Mouse (Mus musculus): ENCODE data around the gene Bin2. TPM values are rescaled to one million over a fixed set of nuclear protein-coding genes. Genes with fewer than 3 reads are reported as not detected.
A peak's percentile ranks its signal among the peaks of the same experiment; 100 is the strongest.

Bin2 gene
- polyA plus RNA-seq, 1 experiment from 2014 or later, result 6.3 TPM

DNA sequence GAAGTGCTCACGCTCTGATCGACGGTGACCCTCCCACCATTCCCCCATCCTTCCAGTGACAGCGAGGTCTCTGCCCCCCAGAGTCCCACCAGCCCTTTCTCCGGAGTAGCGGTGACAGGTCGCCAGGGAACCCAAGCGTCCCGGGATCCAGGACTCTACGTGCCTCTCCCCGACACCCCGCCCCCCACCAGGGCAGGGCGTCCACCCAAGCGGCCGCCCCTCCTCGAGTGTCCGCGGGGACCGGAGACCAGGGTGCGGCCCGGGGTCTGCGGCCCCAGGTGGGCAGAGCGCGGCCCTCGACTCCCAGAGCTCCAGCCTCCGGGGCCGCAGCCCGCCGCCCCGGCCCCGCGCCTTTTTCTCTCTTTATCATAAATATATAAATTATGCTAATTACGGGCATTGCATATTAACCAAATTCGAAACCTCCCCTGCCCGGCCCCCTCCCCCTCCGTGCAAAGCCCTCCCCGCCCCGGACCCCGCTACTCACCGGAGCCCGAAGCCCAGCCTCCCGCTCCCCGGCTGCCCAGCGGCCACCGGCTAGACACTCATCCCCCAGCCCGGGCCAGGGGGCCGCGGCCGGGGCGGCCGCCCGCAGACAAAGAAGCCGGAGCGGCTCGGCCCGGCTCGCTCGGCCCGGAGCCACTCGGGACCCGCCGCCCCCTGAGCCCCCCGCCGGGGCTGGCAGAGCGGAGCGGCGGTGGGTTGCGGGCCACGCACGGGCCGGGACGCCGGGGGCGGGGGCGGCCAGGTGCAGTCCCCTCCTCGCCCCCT, 69.9 kb downstream of the Bin2 start, which contains the start of gene Pou6f1:
Pou6f1 (minus strand) TSS at position 709 of the 771 bp plus-strand sequence.
- 1% methylated on average over 66 of the region's 76 CpGs for WGBS
- Histone ChIP-seq H3K4me1 (ENCODE audit: control insufficient read depth, insufficient read depth, low read length) (peaks cover 11% of the 10 kb centered on the region), H3K36me3 (ENCODE audit: control insufficient read depth, insufficient read depth, low read length) (no peaks in the 10 kb centered on the region), H3K9me3 (replicated peaks; ENCODE audit: control insufficient read depth, low read length) (no peaks in the 10 kb centered on the region), H3K4me3 (replicated peaks; ENCODE audit: low read length) (peak within 1 kb of the TSS; percentile 86), H3K27me3 (ENCODE audit: control insufficient read depth, insufficient read depth, low read length) (peaks cover 10% of the 10 kb centered on the region), H3K9ac (ENCODE audit: low read length) (peak within 1 kb of the TSS; percentile 91), H3K27ac (ENCODE audit: low read length) (peak within 1 kb of the TSS; percentile 46; the same call in 1 of the 2 replicates), H3K4me2 (ENCODE audit: low read depth, low read length) (peak within 1 kb of the TSS; percentile 99)
- peak; percentile 63; the same call in 1 of the 2 replicates for ATAC-seq (ENCODE audit: insufficient read depth, low FRiP score)

DNA sequence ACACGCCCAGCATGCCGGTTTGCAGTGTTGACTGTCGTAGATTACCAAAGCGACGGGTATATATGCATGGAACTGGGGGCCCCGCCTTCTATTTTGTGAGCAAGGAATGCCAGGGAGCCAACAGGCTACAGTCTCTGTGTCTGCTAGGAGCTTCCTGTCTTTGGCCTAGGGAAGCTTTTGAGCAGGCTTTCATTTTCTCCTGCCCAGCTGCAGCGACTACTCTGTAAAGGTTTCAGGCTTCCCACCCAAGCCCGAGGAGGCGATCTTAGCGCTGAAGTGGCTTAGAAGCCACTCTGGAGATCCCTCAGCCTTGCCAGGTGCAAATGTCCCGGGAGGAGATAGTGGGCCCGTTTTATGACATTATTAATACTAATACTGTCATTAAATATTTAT, 70.5 kb downstream of the Bin2 start:
- peak overlapping the region; percentile 86 for H3K4me3 ChIP-seq (replicated peaks; ENCODE audit: low read length)
- H3K27ac ChIP-seq (ENCODE audit: low read length), result peak overlapping the region; percentile 27; the same call in 1 of the 2 replicates
- H3K27me3 ChIP-seq (ENCODE audit: control insufficient read depth, insufficient read depth, low read length), result peaks cover 10% of the 10 kb centered on the region
- peak overlapping the region; percentile 99 for H3K4me2 ChIP-seq (ENCODE audit: low read depth, low read length)
- H3K4me1 ChIP-seq (ENCODE audit: control insufficient read depth, insufficient read depth, low read length), result peaks cover 11% of the 10 kb centered on the region
- WGBS, result 2% methylated on average over 12 of the region's 12 CpGs
- no peaks in the 10 kb centered on the region for H3K9me3 ChIP-seq (replicated peaks; ENCODE audit: control insufficient read depth, low read length)
- peak overlapping the region; percentile 91 for H3K9ac ChIP-seq (ENCODE audit: low read length)
- no peaks in the 10 kb centered on the region for H3K36me3 ChIP-seq (ENCODE audit: control insufficient read depth, insufficient read depth, low read length)
- peak; percentile 45; the same call in 1 of the 2 replicates for ATAC-seq (ENCODE audit: insufficient read depth, low FRiP score)

DNA sequence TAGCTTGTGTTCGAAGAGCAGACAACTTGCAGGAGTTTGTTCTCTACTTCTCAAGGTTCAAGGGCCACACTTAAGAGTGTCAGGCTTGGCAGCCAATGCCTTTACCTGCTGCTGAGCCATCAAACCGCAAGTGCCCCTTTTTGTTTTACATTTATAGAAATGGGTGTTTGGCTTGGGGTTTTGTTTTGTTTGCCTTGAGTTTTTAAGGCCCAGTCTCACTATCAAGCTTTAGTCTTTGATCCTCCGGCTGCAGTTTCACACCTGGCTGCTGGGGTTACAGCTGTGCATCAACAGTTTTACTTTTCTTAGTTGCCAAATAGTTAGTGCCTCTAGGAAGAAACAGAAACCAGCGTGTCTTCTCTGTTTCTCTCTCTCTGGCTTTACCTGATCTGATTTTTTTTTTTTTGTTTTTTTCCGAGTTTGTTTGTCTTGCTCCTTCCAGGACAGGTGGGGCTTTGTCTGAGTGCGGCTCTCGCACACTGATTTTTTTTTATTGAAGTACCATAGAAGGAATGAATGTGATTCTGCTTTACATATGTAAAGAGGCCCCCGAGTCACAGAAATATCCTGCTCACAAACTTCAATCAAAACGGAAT, 71.0 kb downstream of the Bin2 start:
- Histone ChIP-seq H3K9ac (ENCODE audit: low read length) (peak overlapping the region; percentile 91), H3K4me2 (ENCODE audit: low read depth, low read length) (peak overlapping the region; percentile 99), H3K9me3 (replicated peaks; ENCODE audit: control insufficient read depth, low read length) (no peaks in the 10 kb centered on the region), H3K27ac (ENCODE audit: low read length) (no peak overlapping the region), H3K4me3 (replicated peaks; ENCODE audit: low read length) (peak overlapping the region; percentile 86), H3K4me1 (ENCODE audit: control insufficient read depth, insufficient read depth, low read length) (peaks cover 11% of the 10 kb centered on the region), H3K36me3 (ENCODE audit: control insufficient read depth, insufficient read depth, low read length) (no peaks in the 10 kb centered on the region), H3K27me3 (ENCODE audit: control insufficient read depth, insufficient read depth, low read length) (peaks cover 10% of the 10 kb centered on the region)
- WGBS, result 23% methylated on average over 9 of the region's 9 CpGs
- no peak for ATAC-seq (ENCODE audit: insufficient read depth, low FRiP score)

DNA sequence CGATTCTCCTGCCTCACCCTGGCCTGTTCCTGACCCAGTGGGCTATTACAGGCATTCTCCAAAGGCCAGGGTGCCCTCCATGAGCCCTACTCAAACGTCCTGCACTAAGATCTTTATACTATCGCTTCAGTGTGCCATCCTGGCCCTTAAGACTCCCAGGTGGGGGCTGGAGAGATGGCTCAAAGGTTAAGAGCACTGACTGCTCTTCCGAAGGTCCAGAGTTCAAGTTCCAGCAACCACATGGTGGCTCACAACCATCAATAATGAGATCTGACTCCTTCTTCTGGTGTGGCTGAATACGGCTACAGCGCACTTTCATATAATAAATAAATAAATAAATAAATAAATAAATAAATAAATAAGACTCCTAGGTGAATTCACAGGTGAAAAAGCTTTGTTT, 76.5 kb downstream of the Bin2 start:
- WGBS, result 75% methylated on average over 6 of the region's 6 CpGs
- no peak for ATAC-seq (ENCODE audit: insufficient read depth, low FRiP score)
- Histone ChIP-seq H3K9me3 (replicated peaks; ENCODE audit: control insufficient read depth, low read length) (no peaks in the 10 kb centered on the region), H3K27me3 (ENCODE audit: control insufficient read depth, insufficient read depth, low read length) (no peaks in the 10 kb centered on the region), H3K27ac (ENCODE audit: low read length) (no peak overlapping the region), H3K4me1 (ENCODE audit: control insufficient read depth, insufficient read depth, low read length) (no peaks in the 10 kb centered on the region), H3K9ac (ENCODE audit: low read length) (no peak overlapping the region), H3K4me2 (ENCODE audit: low read depth, low read length) (no peak overlapping the region), H3K36me3 (ENCODE audit: control insufficient read depth, insufficient read depth, low read length) (no peaks in the 10 kb centered on the region), H3K4me3 (replicated peaks; ENCODE audit: low read length) (no peak overlapping the region)

Small RNA genes lying within 50 kb of the gene (microRNA-seq; reads per million reads assigned to microRNA genes)
- not detected for gene Mir6961

Other genes with a start within 250 kb of the Bin2 start
- 0.13 TPM in 1 of 2 replicates, not detected in the other for gene Gm5475, start 247.4 kb downstream of the Bin2 start, polyA plus RNA-seq (2015; fragmentation: Nextera tagmentation; extraction: Ambion mirVana)
- 27.0 and 28.3 TPM in 2 replicates for gene Slc11a2, start 244.5 kb downstream of the Bin2 start, polyA plus RNA-seq (2015; fragmentation: Nextera tagmentation; extraction: Ambion mirVana)
- 25.8 and 26.7 TPM in 2 replicates for gene Letmd1, start 200.5 kb downstream of the Bin2 start, polyA plus RNA-seq (2015; fragmentation: Nextera tagmentation; extraction: Ambion mirVana)
- gene Csrnp2, start 174.1 kb downstream of the Bin2 start, polyA plus RNA-seq (2015; fragmentation: Nextera tagmentation; extraction: Ambion mirVana), result 6.7 and 7.3 TPM in 2 replicates
- 20.0 and 21.3 TPM in 2 replicates for gene Tfcp2, start 117.5 kb downstream of the Bin2 start, polyA plus RNA-seq (2015; fragmentation: Nextera tagmentation; extraction: Ambion mirVana)
- 3.5 and 5.3 TPM in 2 replicates for gene Pou6f1, start 69.6 kb downstream of the Bin2 start, polyA plus RNA-seq (2015; fragmentation: Nextera tagmentation; extraction: Ambion mirVana)
- gene Dazap2, start 54.2 kb downstream of the Bin2 start, polyA plus RNA-seq (2015; fragmentation: Nextera tagmentation; extraction: Ambion mirVana), result 194 and 213 TPM in 2 replicates
- 40.6 and 51.8 TPM in 2 replicates for gene Smagp, start 32.6 kb downstream of the Bin2 start, polyA plus RNA-seq (2015; fragmentation: Nextera tagmentation; extraction: Ambion mirVana)
- 250 and 388 TPM in 2 replicates for gene Cela1, start 18.4 kb upstream of the Bin2 start, polyA plus RNA-seq (2015; fragmentation: Nextera tagmentation; extraction: Ambion mirVana)
- gene Galnt6, start 59.8 kb upstream of the Bin2 start, polyA plus RNA-seq (2015; fragmentation: Nextera tagmentation; extraction: Ambion mirVana), result 6.9 and 8.7 TPM in 2 replicates
- 3.9 and 4.7 TPM in 2 replicates for gene Slc4a8, start 92.2 kb upstream of the Bin2 start, polyA plus RNA-seq (2015; fragmentation: Nextera tagmentation; extraction: Ambion mirVana)
- 0.77 and 0.97 TPM in 2 replicates for gene Scn8a, start 200.3 kb upstream of the Bin2 start, polyA plus RNA-seq (2015; fragmentation: Nextera tagmentation; extraction: Ambion mirVana)